Mouse (Mus musculus) skeletal muscle tissue, adult 2 months (tissue): Measurements from ENCODE around the gene Lrrc8b.
A peak's percentile ranks its signal among the peaks of the same experiment; 100 is the strongest.

Experiments
- DNase-seq: peaks from one replicate; pipeline ENCODE4 v3.0.0-alpha.2; 2012; ENCODE audit warnings: low read depth, low spot score

Gene Lrrc8b

DNA sequence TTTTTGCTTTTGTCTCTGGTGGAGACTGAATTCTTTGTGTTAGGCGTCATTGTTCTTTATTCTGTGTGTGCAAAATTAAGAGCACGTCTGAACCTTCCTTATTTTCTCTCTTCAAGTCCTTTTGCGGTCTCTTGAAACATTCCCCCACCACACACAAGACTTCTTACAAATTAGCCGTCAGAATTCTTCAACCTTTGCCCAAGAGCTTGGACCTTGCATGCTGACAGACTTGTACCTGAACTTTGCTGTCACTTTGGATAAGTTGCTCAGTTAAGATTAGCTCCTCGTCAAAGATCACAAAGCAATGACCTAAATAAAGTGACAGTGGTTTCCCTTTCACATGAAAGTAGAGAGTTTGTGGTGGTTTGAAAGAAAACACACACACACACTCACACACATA, 3.3 kb downstream of the Lrrc8b start:
- no peak for DNase-seq

DNA sequence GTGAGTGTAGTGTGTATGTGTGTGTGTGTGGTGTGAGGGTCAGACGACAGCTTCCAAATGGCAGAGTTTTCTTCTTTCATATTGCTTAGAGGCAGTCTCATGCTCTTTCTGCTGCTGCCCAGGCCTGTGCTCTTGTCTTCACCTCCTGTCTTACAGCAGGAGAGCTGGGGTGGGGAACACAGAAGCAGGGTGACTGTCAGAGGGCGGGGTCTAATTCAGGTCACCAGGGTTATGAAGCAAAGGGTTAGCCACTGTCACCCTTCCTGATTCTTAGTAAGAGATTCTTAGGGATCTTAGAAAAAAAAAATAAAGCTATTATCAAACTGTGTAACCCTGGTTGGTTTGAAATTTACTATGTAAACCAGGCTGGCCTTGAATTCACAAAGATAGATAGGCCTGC, 10.0 kb downstream of the Lrrc8b start:
- no peak for DNase-seq

GRCm38 (mm10) chr5:105427326-105427725, 11.8 kb downstream of the Lrrc8b start:
- DNase-seq, result no peak

DNA sequence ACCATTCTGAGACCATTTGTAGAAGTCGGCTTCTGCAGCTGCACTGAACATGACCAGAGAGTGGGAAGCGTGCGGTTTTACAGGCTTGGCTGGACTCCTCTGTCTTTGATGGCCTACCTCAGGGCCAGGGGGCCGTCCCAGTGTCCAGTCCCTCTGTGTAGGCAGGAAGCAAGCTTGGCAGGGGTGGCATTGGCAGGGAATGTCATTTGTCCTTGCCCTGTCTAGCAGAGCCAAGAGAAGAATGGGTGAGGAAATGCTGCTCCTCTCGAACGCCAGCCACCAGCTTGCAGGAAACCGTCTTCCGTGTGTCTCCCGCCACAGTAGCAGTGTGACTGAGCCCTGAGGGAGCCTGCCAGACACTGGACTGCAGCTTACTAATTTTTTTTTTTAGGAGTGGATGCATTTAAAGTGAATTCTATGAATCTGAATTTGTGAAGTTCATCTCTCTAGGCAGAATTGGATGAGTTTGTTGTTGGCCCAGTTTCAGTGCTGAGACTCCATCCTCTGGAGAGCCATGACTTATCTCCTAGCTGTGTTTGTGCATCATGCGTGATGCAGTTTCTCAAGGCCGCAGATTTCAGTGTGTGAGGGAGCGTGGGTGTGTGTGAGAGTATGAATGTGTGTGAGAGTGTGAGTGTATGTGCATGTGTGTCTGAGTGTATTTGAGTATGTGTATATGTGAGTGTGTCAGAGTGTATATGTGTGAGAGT, 12.8 kb downstream of the Lrrc8b start:
- DNase-seq, result no peak

DNA sequence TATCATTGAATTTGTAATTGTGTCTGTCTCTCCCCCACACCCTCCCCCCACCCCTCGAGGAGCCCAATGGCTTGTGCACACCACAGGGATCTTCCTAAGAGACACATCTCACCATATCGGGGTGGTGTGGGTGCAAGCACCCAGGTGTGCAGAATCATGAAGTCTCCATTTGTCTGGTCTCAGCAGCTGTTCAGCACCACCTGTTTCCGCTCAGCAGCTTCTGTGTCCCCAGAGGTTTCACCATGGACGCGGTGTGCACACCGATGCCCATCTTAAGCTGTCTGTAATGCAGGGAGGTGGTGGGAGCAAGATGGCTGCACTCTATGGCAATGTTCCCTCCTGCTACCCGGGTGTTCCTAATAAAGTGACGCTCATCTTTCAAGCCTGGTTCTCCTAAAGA, 14.6 kb downstream of the Lrrc8b start:
- no peak for DNase-seq

- DNase-seq, result no peak
Observed at GRCm38 (mm10) chr5:105439608-105440007, 24.0 kb downstream of the Lrrc8b start.

GRCm38 (mm10) chr5:105440992-105441535, 25.5 kb downstream of the Lrrc8b start:
- no peak for DNase-seq

- no peak for DNase-seq
Observed at GRCm38 (mm10) chr5:105442212-105443000, 26.8 kb downstream of the Lrrc8b start.

DNA sequence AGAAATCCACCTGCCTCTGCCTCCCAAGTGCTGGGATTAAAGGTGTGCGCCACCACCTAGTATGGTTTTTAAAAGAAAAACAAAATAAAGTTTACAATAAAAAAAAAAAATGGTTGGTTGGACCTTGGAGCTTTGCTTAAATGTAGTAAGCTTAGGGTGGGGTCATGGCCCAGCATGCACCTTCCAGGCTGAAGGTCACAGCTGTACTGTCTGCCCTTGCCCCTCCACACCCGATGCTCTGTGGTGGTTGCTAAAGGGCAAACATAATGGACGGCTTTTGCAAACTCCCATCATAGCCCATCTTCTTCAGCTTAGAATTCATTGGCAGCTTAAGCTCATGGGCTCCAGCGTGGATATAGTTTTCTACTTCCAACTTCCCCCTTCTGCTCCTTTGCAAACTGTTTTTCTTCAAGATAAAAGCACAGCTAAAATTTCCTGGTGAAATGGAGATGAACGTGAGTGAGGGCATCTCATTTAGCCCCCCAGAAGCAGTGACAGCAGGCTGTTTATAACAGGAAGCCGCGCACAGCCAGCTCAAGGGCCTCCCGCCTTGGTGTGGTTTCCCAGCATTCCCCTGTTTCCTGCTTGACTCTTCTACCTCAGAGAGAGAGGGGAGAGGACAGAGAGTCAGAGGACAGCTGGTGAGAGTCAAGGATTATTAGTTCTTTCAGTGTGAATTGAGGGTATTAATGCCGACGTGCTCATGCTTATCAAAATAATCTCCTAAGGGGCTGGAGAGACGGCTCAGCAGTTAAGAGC, 27.7 kb downstream of the Lrrc8b start:
- no peak for DNase-seq

- DNase-seq, result no peak
Observed at GRCm38 (mm10) chr5:105445686-105446085, 30.1 kb downstream of the Lrrc8b start.

DNA sequence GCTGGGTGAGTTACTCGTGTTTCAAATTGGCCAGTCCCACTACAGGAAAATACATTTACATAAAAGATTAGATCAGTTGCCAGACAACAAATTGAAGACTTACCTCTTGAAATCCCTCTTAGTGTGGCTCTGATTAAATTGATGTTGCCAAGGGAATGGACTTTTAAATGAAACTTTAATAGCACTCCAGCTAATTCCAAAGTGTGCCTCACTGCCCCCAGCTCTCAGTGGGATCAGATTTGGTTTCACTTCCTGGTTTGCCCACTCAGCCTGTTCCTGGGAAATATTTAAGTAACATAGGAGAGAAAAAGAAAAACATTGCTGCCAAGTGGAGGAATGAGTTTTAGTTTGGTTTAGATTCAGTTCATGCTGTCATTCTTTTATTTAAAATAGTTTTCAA, 38.5 kb downstream of the Lrrc8b start:
- DNase-seq, result no peak

DNA sequence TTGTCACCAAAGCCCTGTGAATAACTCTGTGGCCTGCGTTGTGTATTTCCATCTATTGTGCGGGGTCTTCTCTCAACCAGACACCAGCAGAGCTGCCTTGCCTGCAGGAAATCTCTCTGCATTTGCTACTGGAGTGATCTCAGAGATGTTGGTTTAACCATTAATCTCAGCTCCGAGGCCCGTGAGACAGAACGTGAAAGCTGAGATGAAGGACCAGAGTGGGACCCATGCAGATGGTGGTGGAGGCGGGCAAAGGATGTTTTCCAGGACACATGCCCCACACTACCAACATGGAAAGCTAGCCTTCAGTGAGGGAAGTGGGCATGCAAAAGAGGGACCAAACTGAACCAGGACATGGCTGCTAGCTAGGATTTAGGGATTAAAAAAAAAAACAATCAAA, 43.5 kb downstream of the Lrrc8b start:
- DNase-seq, result no peak

DNA sequence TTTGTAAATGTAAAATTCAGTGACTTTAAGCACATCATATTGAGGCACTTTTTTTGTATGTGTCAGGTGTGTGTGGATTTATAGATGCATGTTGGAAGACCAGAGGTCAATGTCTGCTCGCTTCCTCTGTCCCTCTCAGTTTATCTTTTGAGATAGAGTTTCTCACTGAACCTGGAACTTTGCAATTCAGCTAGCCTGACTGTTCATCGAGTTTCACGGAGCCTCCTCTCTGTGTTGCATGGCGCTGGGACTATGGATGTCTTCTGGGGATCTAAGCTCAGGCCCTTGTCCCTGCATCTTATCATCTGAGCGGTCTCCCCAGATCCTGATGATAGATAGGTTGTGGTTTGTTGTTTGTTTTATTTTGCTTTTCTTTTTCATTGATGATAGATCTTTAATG, 45.0 kb downstream of the Lrrc8b start:
- DNase-seq, result no peak

GRCm38 (mm10) chr5:105461076-105461475, 45.5 kb downstream of the Lrrc8b start:
- no peak for DNase-seq

DNA sequence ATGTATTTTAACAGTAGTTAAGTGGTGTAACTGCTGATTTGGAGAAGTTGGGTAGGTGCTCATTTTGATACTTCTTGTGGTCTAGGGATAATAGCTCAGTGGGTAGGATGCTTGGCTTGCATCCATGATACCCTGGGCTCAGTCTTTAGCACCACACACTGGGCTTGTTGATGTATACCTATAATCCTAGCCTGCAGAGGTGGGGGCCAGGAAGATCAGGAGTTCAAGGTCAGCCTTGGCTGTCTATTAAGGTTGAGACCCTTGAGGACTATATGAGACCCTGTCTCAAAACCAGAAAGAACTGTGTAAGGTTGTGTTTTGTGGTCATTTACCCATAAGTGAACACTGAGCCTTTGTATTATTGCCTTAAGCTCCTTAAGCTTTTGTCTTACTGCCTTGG, 49.1 kb downstream of the Lrrc8b start:
- DNase-seq, result no peak

GRCm38 (mm10) chr5:105465550-105465949, 50.0 kb downstream of the Lrrc8b start:
- no peak for DNase-seq

DNA sequence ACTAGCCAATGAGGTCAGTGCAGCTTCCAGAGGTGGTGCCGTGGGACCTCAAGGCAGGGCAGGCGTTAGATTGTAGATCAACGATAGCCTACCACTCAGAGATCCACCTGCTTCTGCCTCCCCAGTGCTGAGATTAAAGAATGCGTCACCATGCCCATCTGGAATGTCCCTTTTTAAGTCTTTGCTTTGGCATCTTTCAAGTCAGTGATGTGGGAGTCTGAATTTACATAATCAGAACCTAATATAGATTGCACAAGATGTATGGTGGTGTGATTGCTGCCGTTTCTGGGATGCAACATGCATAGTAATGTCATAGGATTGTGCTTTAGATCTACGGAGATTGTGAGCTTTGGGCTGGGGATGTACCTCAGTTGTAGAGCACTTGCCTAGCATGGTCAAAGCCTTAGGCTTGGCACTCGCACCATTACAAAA, 50.9 kb downstream of the Lrrc8b start:
- no peak for DNase-seq

GRCm38 (mm10) chr5:105467271-105467670, 51.7 kb downstream of the Lrrc8b start:
- DNase-seq, result no peak

GRCm38 (mm10) chr5:105472983-105473705, 57.6 kb downstream of the Lrrc8b start:
- no peak for DNase-seq

DNA sequence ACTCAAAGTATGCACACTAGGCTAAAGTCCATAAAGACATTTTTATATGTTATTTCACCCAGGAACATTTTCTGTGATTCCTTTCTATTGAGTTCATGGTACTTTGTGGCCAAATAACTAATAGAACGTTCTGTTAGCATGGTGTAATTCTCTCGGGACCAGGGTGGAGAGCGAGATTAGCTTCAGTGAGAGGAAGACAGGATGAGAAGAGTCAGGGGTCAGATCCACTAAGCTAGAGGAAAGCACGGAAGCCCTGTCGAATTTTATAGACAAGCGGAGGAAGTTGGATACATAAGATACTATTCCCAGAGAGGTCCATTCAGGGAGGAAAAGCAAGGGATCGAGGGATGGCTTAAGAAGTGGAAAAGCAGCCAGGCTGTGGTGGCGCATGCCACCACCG, 62.0 kb downstream of the Lrrc8b start:
- DNase-seq, result peak; percentile 65

- DNase-seq, result no peak
Observed at GRCm38 (mm10) chr5:105479673-105480072, 64.1 kb downstream of the Lrrc8b start.
